ENCODE assay signal across 26 mouse cellular contexts in the genomic region with DNA sequence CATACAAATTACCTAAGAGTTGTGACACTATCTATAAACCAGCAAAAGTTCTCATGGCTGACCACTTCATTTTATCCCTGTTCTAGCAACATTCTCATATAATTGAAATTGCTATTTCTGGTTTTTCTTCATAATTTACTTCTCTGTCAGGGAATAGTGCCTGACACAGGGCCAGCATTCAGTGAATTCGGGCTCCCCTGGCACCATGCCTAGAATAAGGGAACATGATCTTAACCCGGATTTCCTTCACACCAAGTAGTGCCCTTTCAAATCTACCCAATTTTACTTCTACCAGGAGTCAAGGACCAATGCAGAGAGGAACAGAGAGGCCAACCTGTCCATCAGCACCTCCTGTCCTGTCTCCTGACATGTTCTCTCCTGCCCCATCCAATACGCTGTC.
"Had no signal": no experiment of that assay in that cellular context is flagged by ENCODE, and none has a peak within 500 bp of the region (broad histone marks: within the 10 kb centered on the region; RNA-seq: fewer than 3 reads in every experiment).

No protein-coding gene starts in this region.

- H3K4me2 ChIP-seq: heart, embryonic 11.5 days; hindbrain, embryonic 12.5 days; hindbrain, embryonic 14.5 days; limb, embryonic 12.5 days; liver, embryonic 11.5 days; liver, embryonic 13.5 days; liver, embryonic 15.5 days had no signal

- H3K4me1 ChIP-seq: hindbrain, embryonic 10.5 days; hindbrain, embryonic 12.5 days; limb, embryonic 10.5 days; limb, embryonic 12.5 days had no signal

- ATAC-seq: hindbrain, embryonic 16.5 days; inflammation-experienced regulatory T-cells, adult 6 months; intestine, embryonic 16.5 days; liver, postnatal 0 days had no signal

- H3K27me3 ChIP-seq: hindbrain, embryonic 12.5 days; limb, embryonic 12.5 days; liver, embryonic 13.5 days; liver, embryonic 15.5 days had no signal

- H3K9ac ChIP-seq: hindbrain, embryonic 12.5 days; hindbrain, embryonic 14.5 days; limb, embryonic 12.5 days; liver, embryonic 13.5 days; liver, embryonic 15.5 days; liver, postnatal 0 days had no signal

- H3K27ac ChIP-seq: gastrocnemius, adult 2 months; heart, adult 2 months; hindbrain, embryonic 10.5 days; hindbrain, embryonic 12.5 days; hindbrain, embryonic 14.5 days; left cerebral cortex, adult 2 months; limb, embryonic 10.5 days; limb, embryonic 12.5 days; liver, embryonic 13.5 days; liver, embryonic 15.5 days had no signal

- H3K4me3 ChIP-seq: gastrocnemius, adult 2 months; heart, adult 2 months; hindbrain, embryonic 10.5 days; hindbrain, embryonic 12.5 days; left cerebral cortex, adult 2 months; limb, embryonic 10.5 days; limb, embryonic 12.5 days; liver, embryonic 13.5 days; liver, embryonic 15.5 days had no signal

- H3K9me3 ChIP-seq: hindbrain, embryonic 10.5 days; hindbrain, embryonic 12.5 days; limb, embryonic 10.5 days; limb, embryonic 12.5 days; liver, embryonic 13.5 days; liver, embryonic 15.5 days had no signal

- DNase-seq: gastrocnemius, adult 2 months; gastrocnemius, postnatal 10 days; gastrocnemius, postnatal 25 days; heart, adult 2 months; heart, postnatal 10 days; heart, postnatal 4 days; kidney, adult 18-20 months; kidney, adult 8-10 months; kidney, postnatal 10 days; kidney, postnatal 25 days; kidney, postnatal 4 days; liver; liver, embryonic 13.5 days; liver, postnatal 0 days had no signal
